Mouse (Mus musculus): ENCODE data around the gene Coro6. TPM values are rescaled to one million over a fixed set of nuclear protein-coding genes. Genes with fewer than 3 reads are reported as not detected.
A peak's percentile ranks its signal among the peaks of the same experiment; 100 is the strongest.

Gene Coro6
- total RNA-seq, 2 experiments from 2014 or later, result 0.96 to 1.7 TPM

GRCm38 (mm10) chr11:77512891-77513810, 50.9 kb downstream of the Coro6 start:
- DNase-seq, result peak; percentile 90 to 94

- DNase-seq, result no peak
Measured at GRCm38 (mm10) chr11:77513811-77514170, 51.6 kb downstream of the Coro6 start.

- DNase-seq, result no peak
Measured at GRCm38 (mm10) chr11:77514281-77514831, 52.1 kb downstream of the Coro6 start.

GRCm38 (mm10) chr11:77514832-77515636, 52.8 kb downstream of the Coro6 start, which contains the start of gene Abhd15:
Gene Abhd15, plus strand, starts transcription at chr11:77515121.
- peak; percentile 94 for DNase-seq

GRCm38 (mm10) chr11:77515637-77516552, 53.7 kb downstream of the Coro6 start, which contains the start of gene Trp53i13:
Gene Trp53i13, minus strand, starts transcription at chr11:77515980.
- DNase-seq, result no peak

GRCm38 (mm10) chr11:77516553-77517425, 54.6 kb downstream of the Coro6 start:
- no peak for DNase-seq

- peak in 1 of 2 experiments; percentile 65 for DNase-seq
Measured at GRCm38 (mm10) chr11:77518051-77518798, 56.0 kb downstream of the Coro6 start.

GRCm38 (mm10) chr11:77519043-77519442, 56.8 kb downstream of the Coro6 start, which contains the start of gene Gm10392:
Gene Gm10392, minus strand, starts transcription at chr11:77519198.
- no peak for DNase-seq

Other genes starting within 250 kb of the Coro6 start
- gene Ssh2, start 246.1 kb upstream of the Coro6 start, total RNA-seq (2021), result 10 to 100 TPM; 16.8 to 27.1 TPM
- 1 to 10 TPM; 5.8 to 6.7 TPM for gene Ankrd13b, start 27.3 kb downstream of the Coro6 start, total RNA-seq (2021)
- 10 to 100 TPM; 47.6 to 49.9 TPM for gene Git1, start 31.2 kb downstream of the Coro6 start, total RNA-seq (2021)
- 10 to 100 TPM; 12.6 to 14.0 TPM for gene Abhd15, start 52.7 kb downstream of the Coro6 start, total RNA-seq (2021)
- 10 to 100 TPM in 1 of 2 experiments, 1 to 10 TPM in 1; 9.4 to 10.1 TPM for gene Trp53i13, start 53.6 kb downstream of the Coro6 start, total RNA-seq (2021)
- not detected for gene Gm10392, start 56.8 kb downstream of the Coro6 start, total RNA-seq (2021)
- gene Taok1, start 145.4 kb downstream of the Coro6 start, total RNA-seq (2021), result 10 to 100 TPM; 59.9 to 60.0 TPM
- gene Nufip2, start 223.7 kb downstream of the Coro6 start, total RNA-seq (2021), result 10 to 100 TPM; 80.8 to 82.4 TPM

Data from adrenal gland, postnatal 36 days (tissue).